Mouse (Mus musculus) bone marrow macrophage, adult 2 months (primary cell): ENCODE measurements at regions not wholly inside any gene's neighbourhood (a gene's known extent, or its start where the extent isn't known, plus 50 kb on each side); places are given as distances from the start of the nearest gene placed in this dataset.

Source experiments
- CTCF ChIP-seq: IDR thresholded peaks from 2 replicates; pipeline ENCODE4 v1.5.1; 2012; ENCODE audit warnings: low read depth, mild to moderate bottlenecking, low read length, moderate library complexity
- POLR2A ChIP-seq: IDR thresholded peaks from 2 replicates; pipeline ENCODE4 v1.6.1; 2012; ENCODE audit warnings: mild to moderate bottlenecking, low read depth, low read length, borderline replicate concordance

DNA sequence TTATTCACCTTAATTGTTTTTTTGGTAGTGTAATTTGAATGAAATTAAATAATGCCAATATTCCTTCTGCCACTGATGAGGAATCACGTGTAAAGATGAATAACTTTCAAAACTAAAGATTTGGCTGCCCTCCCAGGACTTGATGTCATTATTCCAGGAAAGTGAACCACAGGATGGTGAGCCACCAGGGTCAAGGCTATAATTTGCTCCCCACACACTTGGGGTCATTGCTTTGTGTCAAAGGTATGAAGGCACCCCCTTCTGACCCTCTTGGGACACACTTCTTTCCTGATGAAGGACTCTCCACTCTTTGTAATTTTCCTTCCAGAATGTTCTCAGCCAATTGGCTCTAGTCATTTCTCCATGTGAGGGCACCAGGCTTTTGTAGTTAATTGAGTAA lies 313.4 kb downstream of the Gm11011 start:
- no peak for TF ChIP-seq CTCF
- TF ChIP-seq POLR2A = no peak
